Mouse (Mus musculus): ENCODE measurements around the gene 1700067K01Rik. TPM values are rescaled to one million over a fixed set of nuclear protein-coding genes. Genes with fewer than 3 reads are reported as not detected.
A peak's percentile ranks its signal among the peaks of the same experiment; 100 is the strongest.
"Not testable (repeated sequence)": the region's sequence is repeated elsewhere in the genome, so short reads cannot be mapped to it uniquely, and the experiment has no call there.

Gene 1700067K01Rik
- polyA plus RNA-seq, 1 experiment from 2014 or later = 0.52 TPM

- no peaks in the 10 kb centered on the region for H3K27me3 ChIP-seq (ENCODE audit: insufficient read depth, poor library complexity, severe bottlenecking)
- WGBS = 88% methylated on average over 4 of the region's 4 CpGs
- H3K4me1 ChIP-seq (replicated peaks) = peaks cover 48% of the 10 kb centered on the region
- no peaks in the 10 kb centered on the region for H3K9me3 ChIP-seq
- DNase-seq (ENCODE audit: low spot score) = no peak
- no peak overlapping the region; the same call in 1 of the 2 replicates for H3K27ac ChIP-seq
- H3K4me3 ChIP-seq = no peak overlapping the region; the same call in 1 of the 2 replicates
- peaks cover 23% of the 10 kb centered on the region for H3K36me3 ChIP-seq
Measured at GRCm38 (mm10) chr8:83974521-83974920, 26.8 kb upstream of the 1700067K01Rik start.

DNA sequence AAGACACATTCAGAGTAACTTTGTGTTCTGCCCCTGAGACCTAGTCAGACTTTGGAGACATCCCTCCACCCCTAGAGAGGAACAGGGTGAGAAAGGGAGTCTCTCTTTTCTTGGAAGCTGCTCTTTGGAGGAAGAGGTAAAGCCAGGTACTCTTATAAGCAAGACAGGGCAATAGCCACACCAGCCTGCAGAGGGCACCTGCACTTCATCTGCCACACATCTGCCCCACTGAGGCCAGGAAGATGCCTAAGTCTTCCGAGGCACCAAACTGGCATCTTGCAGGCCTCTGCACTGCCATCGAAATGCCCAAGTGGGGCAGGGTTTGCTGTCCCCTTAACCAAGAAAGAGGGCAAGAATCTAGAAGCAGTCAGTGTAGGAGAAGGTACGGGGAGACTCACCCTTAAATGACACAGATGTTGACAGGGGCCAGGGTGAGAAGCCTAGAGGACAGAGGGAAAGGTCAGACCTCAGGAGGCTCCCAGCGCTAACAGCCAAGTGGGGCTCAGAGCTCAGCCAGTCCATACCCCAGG is 25.1 kb upstream of the 1700067K01Rik start:
- 87% methylated on average over 4 of the region's 4 CpGs for WGBS
- H3K27ac ChIP-seq = no peak overlapping the region
- no peak for DNase-seq (ENCODE audit: low spot score)
- H3K4me3 ChIP-seq = no peak overlapping the region
- H3K36me3 ChIP-seq = peaks cover 28% of the 10 kb centered on the region
- no peaks in the 10 kb centered on the region for H3K9me3 ChIP-seq
- peaks cover 47% of the 10 kb centered on the region for H3K4me1 ChIP-seq (replicated peaks)
- H3K27me3 ChIP-seq (ENCODE audit: insufficient read depth, poor library complexity, severe bottlenecking) = no peaks in the 10 kb centered on the region

DNA sequence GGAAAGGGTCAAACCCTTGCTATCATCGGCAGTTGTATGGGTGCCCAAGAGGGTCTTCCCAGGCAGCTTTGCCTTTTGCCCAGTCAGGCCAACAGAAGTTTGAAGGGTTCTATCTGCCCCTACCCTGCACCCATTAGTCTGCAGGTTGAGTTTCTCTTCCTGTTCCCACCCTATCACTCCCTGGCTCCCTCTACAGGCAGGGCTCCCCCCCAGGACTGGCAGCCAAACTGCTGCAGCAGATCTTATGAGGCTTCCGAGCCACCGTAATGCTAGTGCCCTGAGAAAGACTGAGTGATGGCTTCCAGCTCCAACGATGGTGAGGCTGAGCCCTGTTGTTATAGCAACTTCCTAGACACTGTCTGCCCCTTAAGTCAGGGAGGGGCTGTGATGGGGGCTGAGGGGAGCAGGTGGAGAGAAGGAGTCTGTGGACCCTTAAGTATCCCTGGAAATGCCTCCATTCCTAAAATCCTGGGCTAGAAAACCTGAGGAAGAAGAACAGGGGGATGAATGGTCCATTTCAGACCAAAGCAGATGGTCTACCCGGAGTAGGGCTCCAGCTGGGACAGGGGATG is 24.4 kb upstream of the 1700067K01Rik start:
- Histone ChIP-seq H3K27ac (no peak overlapping the region), H3K4me3 (no peak overlapping the region), H3K36me3 (peaks cover 35% of the 10 kb centered on the region), H3K27me3 (ENCODE audit: insufficient read depth, poor library complexity, severe bottlenecking) (no peaks in the 10 kb centered on the region), H3K4me1 (replicated peaks) (peaks cover 40% of the 10 kb centered on the region), H3K9me3 (no peaks in the 10 kb centered on the region)
- WGBS = 88% methylated on average over 5 of the region's 5 CpGs
- DNase-seq (ENCODE audit: low spot score) = no peak

DNA sequence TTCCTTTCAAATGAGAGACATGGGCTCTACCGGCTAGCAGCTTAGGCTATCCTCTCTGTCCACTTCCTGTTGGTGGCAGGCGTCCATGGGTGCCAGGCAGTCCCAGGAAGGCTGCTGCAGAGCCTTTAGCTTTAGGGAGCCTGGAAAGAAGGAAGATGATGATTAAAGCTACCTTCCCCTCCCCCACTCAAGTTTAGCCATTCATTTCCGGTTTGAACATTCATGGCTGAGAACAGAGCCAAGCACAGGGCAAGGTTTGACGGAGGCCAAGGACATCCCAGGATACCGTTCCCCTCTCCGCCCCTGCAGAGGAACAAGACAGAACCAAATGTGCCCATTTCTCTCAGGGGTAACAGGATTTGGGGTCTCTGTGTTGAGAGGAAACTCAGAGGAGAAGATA is 23.7 kb upstream of the 1700067K01Rik start:
- H3K4me1 ChIP-seq (replicated peaks) = peaks cover 33% of the 10 kb centered on the region
- 0 out of 2 replicates have a peak overlapping the region, but pooled peaks have one; percentile 23 for H3K27ac ChIP-seq
- H3K4me3 ChIP-seq = no peak overlapping the region
- 72% methylated on average over 6 of the region's 6 CpGs for WGBS
- no peak for DNase-seq (ENCODE audit: low spot score)
- H3K9me3 ChIP-seq = no peaks in the 10 kb centered on the region
- no peaks in the 10 kb centered on the region for H3K27me3 ChIP-seq (ENCODE audit: insufficient read depth, poor library complexity, severe bottlenecking)
- H3K36me3 ChIP-seq = peaks cover 43% of the 10 kb centered on the region

- H3K36me3 ChIP-seq = peaks cover 49% of the 10 kb centered on the region
Measured at GRCm38 (mm10) chr8:83978200-83978599, 23.1 kb upstream of the 1700067K01Rik start.

GRCm38 (mm10) chr8:83980250-83980649 is 21.1 kb upstream of the 1700067K01Rik start:
- Histone ChIP-seq H3K36me3 (peaks cover 64% of the 10 kb centered on the region), H3K9me3 (no peaks in the 10 kb centered on the region), H3K27ac (no peak overlapping the region), H3K4me3 (no peak overlapping the region), H3K4me1 (replicated peaks) (peaks cover 15% of the 10 kb centered on the region), H3K27me3 (ENCODE audit: insufficient read depth, poor library complexity, severe bottlenecking) (no peaks in the 10 kb centered on the region)
- DNase-seq (ENCODE audit: low spot score) = no peak
- WGBS = 93% methylated on average over 1 of the region's 1 CpGs

More at GRCm38 (mm10) chr8:83978200-83978599, 23.1 kb upstream of the 1700067K01Rik start:
- Histone ChIP-seq H3K27me3 (ENCODE audit: insufficient read depth, poor library complexity, severe bottlenecking) (no peaks in the 10 kb centered on the region), H3K9me3 (no peaks in the 10 kb centered on the region), H3K4me3 (no peak overlapping the region), H3K27ac (no peak overlapping the region), H3K4me1 (replicated peaks) (peaks cover 32% of the 10 kb centered on the region)
- DNase-seq (ENCODE audit: low spot score) = no peak
- 77% methylated on average over 9 of the region's 9 CpGs for WGBS

GRCm38 (mm10) chr8:83980845-83981244 is 20.5 kb upstream of the 1700067K01Rik start:
- Histone ChIP-seq H3K27me3 (ENCODE audit: insufficient read depth, poor library complexity, severe bottlenecking) (no peaks in the 10 kb centered on the region), H3K27ac (no peak overlapping the region), H3K36me3 (peaks cover 69% of the 10 kb centered on the region), H3K4me3 (no peak overlapping the region), H3K9me3 (no peaks in the 10 kb centered on the region), H3K4me1 (replicated peaks) (peaks cover 15% of the 10 kb centered on the region)
- 87% methylated on average over 8 of the region's 8 CpGs for WGBS
- DNase-seq (ENCODE audit: low spot score) = no peak

GRCm38 (mm10) chr8:83981533-83981932 is 19.8 kb upstream of the 1700067K01Rik start:
- no peak for DNase-seq (ENCODE audit: low spot score)
- no peaks in the 10 kb centered on the region for H3K27me3 ChIP-seq (ENCODE audit: insufficient read depth, poor library complexity, severe bottlenecking)
- H3K4me1 ChIP-seq (replicated peaks) = peaks cover 15% of the 10 kb centered on the region
- 96% methylated on average over 7 of the region's 7 CpGs for WGBS
- no peaks in the 10 kb centered on the region for H3K9me3 ChIP-seq
- peaks cover 76% of the 10 kb centered on the region for H3K36me3 ChIP-seq
- H3K4me3 ChIP-seq = no peak overlapping the region
- H3K27ac ChIP-seq = no peak overlapping the region

- Histone ChIP-seq H3K27ac (no peak overlapping the region), H3K4me1 (replicated peaks) (peaks cover 11% of the 10 kb centered on the region), H3K9me3 (no peaks in the 10 kb centered on the region), H3K4me3 (no peak overlapping the region), H3K27me3 (ENCODE audit: insufficient read depth, poor library complexity, severe bottlenecking) (no peaks in the 10 kb centered on the region), H3K36me3 (peaks cover 85% of the 10 kb centered on the region)
- WGBS = 91% methylated on average over 4 of the region's 4 CpGs
- DNase-seq (ENCODE audit: low spot score) = no peak
Measured at GRCm38 (mm10) chr8:83982449-83982848, 18.9 kb upstream of the 1700067K01Rik start.

DNA sequence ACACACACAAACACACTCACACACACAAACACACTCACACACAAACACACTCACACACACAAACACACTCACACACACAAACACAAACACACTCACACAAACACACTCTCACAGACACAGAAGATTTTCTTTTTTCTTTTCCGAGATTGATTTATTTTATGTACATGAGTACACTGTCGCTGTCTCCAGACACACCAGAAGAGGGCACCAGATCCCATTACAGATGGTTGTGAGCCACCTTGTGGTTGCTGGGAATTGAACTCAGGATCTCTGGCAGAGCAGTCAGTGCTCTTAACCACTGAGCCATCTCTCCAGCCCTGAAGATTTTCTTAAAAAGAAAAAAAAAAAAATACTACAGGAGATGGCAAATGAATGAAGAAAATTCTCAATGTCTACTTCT is 18.1 kb upstream of the 1700067K01Rik start:
- DNase-seq (ENCODE audit: low spot score); H3K9me3 ChIP-seq; H3K4me3 ChIP-seq; H3K27ac ChIP-seq; H3K27me3 ChIP-seq (ENCODE audit: insufficient read depth, poor library complexity, severe bottlenecking); H3K4me1 ChIP-seq (replicated peaks): not testable (repeated sequence)
- peaks cover 89% of the 10 kb centered on the region for H3K36me3 ChIP-seq
- WGBS = 96% methylated on average over 2 of the region's 2 CpGs

DNA sequence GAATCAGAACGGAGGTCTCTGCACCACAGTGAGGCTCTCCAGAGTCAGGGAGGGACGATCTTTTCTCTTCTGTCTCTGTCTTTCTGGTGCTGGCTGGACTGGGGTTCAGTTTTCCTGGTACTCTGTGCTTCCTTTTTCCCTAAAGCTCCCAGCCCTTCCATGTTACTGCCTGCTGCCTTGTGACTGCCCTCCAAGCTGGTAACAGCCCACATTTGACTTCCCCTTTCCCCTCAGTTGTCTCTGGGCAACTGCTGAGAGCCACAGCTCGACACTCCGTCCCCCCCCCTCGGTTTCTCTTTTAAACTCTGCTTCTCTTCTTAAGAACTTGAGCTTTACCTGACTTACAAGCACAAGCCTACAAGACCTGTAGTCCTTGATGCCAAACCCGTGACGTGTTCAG is 12.1 kb upstream of the 1700067K01Rik start:
- no peak overlapping the region for H3K27ac ChIP-seq
- H3K36me3 ChIP-seq = peaks cover 98% of the 10 kb centered on the region
- no peak for DNase-seq (ENCODE audit: low spot score)
- no peaks in the 10 kb centered on the region for H3K4me1 ChIP-seq (replicated peaks)
- 0 out of 2 replicates have a peak, but pooled peaks cover under 1% of the 10 kb centered on the region for H3K27me3 ChIP-seq (ENCODE audit: insufficient read depth, poor library complexity, severe bottlenecking)
- no peak overlapping the region for H3K4me3 ChIP-seq
- no peaks in the 10 kb centered on the region for H3K9me3 ChIP-seq
- 89% methylated on average over 7 of the region's 7 CpGs for WGBS

- 96% methylated on average over 14 of the region's 14 CpGs for WGBS
- Histone ChIP-seq H3K27me3 (ENCODE audit: insufficient read depth, poor library complexity, severe bottlenecking) (peaks cover 8% of the 10 kb centered on the region; the same call in 1 of the 2 replicates), H3K36me3 (peaks cover 98% of the 10 kb centered on the region)
Measured at GRCm38 (mm10) chr8:83990170-83990569, 11.1 kb upstream of the 1700067K01Rik start.

DNA sequence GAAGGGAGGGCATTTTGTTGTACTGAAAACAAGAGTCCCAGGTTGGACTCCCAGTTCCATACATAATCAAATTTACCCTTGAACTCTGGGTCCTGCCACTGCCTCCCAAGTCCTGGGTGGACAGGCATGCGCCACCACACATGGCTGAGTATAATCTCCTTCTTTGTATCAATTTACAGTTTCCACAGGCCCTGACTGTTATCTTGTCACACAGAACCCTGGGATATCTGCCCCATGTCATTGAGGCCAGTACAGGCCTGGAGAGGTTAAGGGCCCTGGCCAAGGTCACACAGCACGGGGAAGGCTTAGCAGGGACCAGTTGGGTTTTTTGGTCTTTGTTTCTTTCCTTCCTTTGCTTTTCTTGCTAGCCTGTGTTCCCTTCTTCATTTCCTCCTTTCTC is 8.8 kb upstream of the 1700067K01Rik start:
- DNase-seq (ENCODE audit: low spot score) = no peak
- WGBS = 81% methylated on average over 2 of the region's 2 CpGs
- Histone ChIP-seq H3K27me3 (ENCODE audit: insufficient read depth, poor library complexity, severe bottlenecking) (peaks cover 12% of the 10 kb centered on the region; the same call in 1 of the 2 replicates), H3K36me3 (peaks cover 78% of the 10 kb centered on the region), H3K9me3 (no peaks in the 10 kb centered on the region), H3K4me1 (replicated peaks) (peaks cover 13% of the 10 kb centered on the region), H3K4me3 (no peak overlapping the region), H3K27ac (no peak overlapping the region)

More at GRCm38 (mm10) chr8:83990170-83990569, 11.1 kb upstream of the 1700067K01Rik start:
- DNase-seq (ENCODE audit: low spot score) = no peak
- H3K4me1 ChIP-seq (replicated peaks) = no peaks in the 10 kb centered on the region
- H3K27ac ChIP-seq = no peak overlapping the region
- no peak overlapping the region for H3K4me3 ChIP-seq
- no peaks in the 10 kb centered on the region for H3K9me3 ChIP-seq
